Mouse (Mus musculus) embryonic stem cell, embryonic (primary cell): Measurements from ENCODE around the gene Ntn5.
"Not testable (repeated sequence)": the region's sequence is repeated elsewhere in the genome, so short reads cannot be mapped to it uniquely, and the experiment has no call there.

Experiments
- CTCF ChIA-PET, 4 experiments: fragments of 300-600 bp in 2 of 4; fragments of 350-600 bp in 2 of 4; sonication (Branson Sonifier 250); formaldehyde crosslinking; loops; one replicate each; lab custom pipeline; 2022; ENCODE audit warnings: inconsistent platforms in 2 of 4; lab: Charles Lee
- POLR2A ChIA-PET, 4 experiments: fragments of 300-600 bp in 2 of 4; fragments of 350-600 bp in 2 of 4; sonication (Branson Sonifier 250); formaldehyde crosslinking; loops; one replicate each; lab custom pipeline; 2022; ENCODE audit warnings: antibody characterized with exemption in 4 of 4, inconsistent platforms in 1 of 4; lab: Charles Lee

The Ntn5 gene

DNA sequence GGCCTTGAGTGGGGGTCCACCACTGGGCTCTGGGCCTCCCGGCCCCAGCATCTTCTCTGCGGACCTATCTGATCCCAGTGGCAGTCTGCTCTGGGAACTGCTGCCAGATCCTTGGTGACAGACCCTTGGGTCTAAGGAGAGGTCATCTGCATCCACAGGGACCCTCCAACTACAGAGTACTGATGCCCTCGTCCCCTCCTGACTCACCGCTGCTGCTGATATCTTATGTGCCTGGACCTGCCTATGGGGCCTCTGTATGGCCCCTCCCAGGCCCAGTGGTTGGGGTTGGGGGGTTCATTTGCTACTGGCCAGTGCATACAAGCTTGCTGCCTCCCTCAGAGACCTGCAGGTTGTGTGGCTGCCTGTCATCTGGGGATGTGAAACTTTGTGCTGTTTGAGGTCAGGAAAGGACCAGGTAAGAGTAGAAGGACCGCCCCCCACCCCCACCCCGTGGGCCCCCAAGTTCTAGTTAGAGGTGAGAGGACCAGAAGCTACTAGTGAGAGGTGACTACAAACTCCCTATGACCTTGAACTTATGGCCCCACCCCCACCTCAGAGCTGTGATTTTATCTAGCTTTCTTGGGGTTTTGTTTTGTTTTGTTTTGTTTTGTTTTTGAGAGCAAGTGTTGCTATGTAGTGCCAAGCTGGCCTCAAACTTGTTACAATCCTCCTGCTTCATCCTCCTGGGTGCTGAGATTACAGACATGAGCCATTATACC lies 38.8 kb upstream of the Ntn5 start:
- CTCF ChIA-PET, result interaction anchor here in 3 of 4 experiments (0.6 to 3.6 kb wide), 7 partner anchors 12 to 155 kb away, joined by 3 to 33 read pairs (median 7); partner anchors contain the start of gene Ntn5 (in 1 of the 3)
- POLR2A ChIA-PET, result interaction anchor here (0.5 to 6.6 kb wide), 55 partner anchors 8 to 620 kb away, joined by 3 to 71 read pairs (median 7); partner anchors contain the start of genes Rasip1 (in 3 of the 4), Fut1 (in 2 of the 4), Fut2 (in 2 of the 4) and Sphk2 (in 2 of the 4)

DNA sequence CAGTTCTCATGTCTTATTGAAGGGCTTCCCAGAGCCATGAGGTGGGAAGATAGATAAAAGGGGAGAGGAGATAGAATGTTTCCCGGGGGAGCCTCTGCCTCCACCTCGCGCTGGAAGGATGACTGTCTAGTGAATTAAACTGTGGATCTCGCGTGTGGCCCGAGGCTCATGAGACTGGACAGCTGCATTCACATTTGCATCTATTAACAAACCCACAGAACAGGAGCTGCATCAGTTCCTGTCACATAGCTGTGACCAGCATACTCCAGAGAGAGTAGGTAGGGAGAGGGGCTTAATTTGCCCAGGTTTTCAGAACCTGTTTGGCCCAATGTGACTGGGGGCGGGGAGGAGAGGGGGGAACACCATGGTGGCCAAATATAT lies 38.2 kb upstream of the Ntn5 start:
- CTCF ChIA-PET, result interaction anchor here in 1 of 4 experiments (0.6 to 3.6 kb wide), 3 partner anchors 38 to 155 kb away, joined by 3 to 33 read pairs (median 4); partner anchors contain the start of gene Ntn5

DNA sequence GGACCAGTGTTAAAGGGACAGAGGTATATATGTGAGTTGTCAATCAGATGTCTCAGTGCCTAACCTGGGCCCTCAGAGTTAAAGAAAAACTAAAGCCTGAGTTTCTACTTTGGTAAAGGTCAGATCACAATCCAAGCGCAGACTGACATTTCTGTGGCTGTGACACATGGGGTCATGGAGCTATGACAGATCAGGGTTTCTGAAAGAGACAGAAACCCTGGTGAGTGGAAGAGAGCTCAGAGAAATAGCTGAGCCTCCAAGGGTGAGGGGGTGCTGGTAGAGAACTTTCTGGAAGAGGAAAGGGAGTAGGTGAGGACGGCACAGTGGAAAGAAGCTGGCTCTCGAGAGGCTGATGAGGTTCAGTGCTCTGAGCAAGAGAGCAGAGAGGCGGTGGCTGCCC lies 37.2 kb upstream of the Ntn5 start:
- ChIA-PET CTCF (interaction anchor here in 2 of 4 experiments (0.6 to 1.3 kb wide), 3 partner anchors 19 to 492 kb away, joined by 3 read pairs; partner anchors contain the start of genes Aldh16a1 (in 1 of the 2) and Fut2 (in 1 of the 2)), POLR2A (interaction anchor here in 3 of 4 experiments (0.6 to 6.6 kb wide), 13 partner anchors 8 to 286 kb away, joined by 3 to 71 read pairs (median 3); partner anchors contain the start of genes Ftl1 (in 2 of the 3) and Rasip1 (in 1 of the 3))

More for the DNA sequence above, 38.2 kb upstream of the Ntn5 start:
- POLR2A ChIA-PET, result interaction anchor here in 3 of 4 experiments (0.6 to 6.6 kb wide), 23 partner anchors 9 to 620 kb away, joined by 3 to 71 read pairs (median 6); partner anchors contain the start of genes Fut1 (in 2 of the 3), Fut2 (in 2 of the 3), Rasip1 (in 2 of the 3) and Bcat2 (in 1 of the 3)

DNA sequence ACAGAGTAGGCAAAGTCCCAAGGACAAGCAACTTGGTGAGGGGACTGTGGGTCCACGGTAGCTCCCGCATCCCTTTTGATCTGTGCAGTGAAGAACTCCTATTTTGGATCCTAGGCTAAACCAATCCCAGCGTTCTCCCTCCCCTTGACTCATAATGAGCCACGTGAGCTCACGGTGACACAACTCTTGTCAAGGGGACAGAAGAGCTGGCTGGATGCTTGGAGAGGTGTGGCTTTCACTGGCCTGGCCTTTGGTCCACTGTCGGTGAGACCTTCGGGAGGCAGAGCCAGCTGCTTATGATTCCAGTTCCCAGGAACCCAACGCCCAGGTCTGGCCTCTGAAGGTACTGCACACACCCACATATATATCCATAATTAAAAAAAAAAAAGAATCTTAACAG lies 34.5 kb upstream of the Ntn5 start:
- POLR2A ChIA-PET, result interaction anchor here in 2 of 4 experiments (0.6 to 1.7 kb wide), 4 partner anchors 11 to 139 kb away, joined by 3 to 9 read pairs (median 3); partner anchors contain the start of gene Nucb1 (in 1 of the 2)
- CTCF ChIA-PET, result interaction anchor here in 2 of 4 experiments (0.5 to 1.4 kb wide), 2 partner anchors 16 to 941 kb away, joined by 4 to 6 read pairs; partner anchors contain the start of gene Fut2 (in 1 of the 2)

DNA sequence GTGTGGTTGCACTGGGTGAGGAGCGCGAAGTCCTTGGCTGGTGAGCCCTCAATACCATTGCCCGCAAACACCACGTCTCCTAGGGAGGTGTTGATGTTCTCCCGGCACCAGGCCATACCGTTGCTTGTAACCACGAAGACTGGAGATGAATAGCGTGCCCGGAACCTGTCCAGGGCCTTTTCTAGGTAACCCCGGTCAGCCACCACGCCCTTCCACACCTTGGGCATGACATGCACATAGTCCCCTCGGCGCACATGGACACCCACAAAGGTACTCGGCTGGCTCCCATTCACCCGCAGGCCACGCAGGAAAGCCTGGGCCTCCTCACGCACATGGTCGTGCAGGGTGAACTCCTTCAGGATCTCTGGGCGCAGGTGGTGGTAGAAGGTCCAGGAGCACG lies 33.3 kb upstream of the Ntn5 start:
- CTCF ChIA-PET, result interaction anchor here in 1 of 4 experiments (1.2 kb wide), 1 partner anchor 18 kb away, joined by 3 read pairs; no protein-coding TSS in a partner anchor

DNA sequence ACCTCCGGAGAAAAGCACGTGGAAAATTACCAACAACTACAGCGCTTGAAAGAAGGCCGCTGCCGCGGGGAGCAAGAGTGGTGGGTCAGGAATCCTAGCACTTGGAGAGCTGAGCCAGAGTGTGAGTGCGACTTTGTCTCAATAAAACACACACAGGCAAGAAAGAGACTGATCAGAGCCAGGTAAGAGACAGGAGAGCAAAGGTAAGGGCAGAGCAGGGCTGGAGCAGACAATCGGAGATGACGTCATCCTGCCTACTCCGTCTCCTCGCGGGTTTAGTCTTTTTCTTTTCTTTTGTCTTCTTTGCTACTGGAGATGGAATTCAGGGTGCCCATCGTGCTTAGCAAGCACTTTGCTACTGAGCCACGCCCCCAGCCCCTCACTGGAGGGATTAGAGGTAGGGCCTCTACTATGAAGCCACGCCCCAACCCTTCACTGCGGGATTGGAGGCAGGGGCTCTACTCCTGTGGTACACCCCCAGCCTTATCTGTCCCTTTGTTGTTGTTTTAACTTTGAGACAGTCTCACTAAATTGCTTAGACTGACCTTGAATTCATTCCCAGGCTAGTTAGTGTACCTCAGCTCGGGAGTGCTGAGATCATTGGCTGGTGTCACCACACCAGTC lies 29.3 kb upstream of the Ntn5 start:
- CTCF ChIA-PET, result interaction anchor here in 3 of 4 experiments (0.5 to 1.8 kb wide), 4 partner anchors 14 to 1114 kb away, joined by 3 to 10 read pairs (median 5); no protein-coding TSS in a partner anchor
- POLR2A ChIA-PET, result interaction anchor here (0.5 to 4.7 kb wide), 16 partner anchors 10 to 195 kb away, joined by 3 to 45 read pairs (median 4); partner anchors contain the start of genes Fut2 (in 3 of the 4), Ftl1 (in 1 of the 4), Plekha4 (in 1 of the 4) and Ppp1r15a (in 1 of the 4)

More for the DNA sequence above, 33.3 kb upstream of the Ntn5 start:
- POLR2A ChIA-PET, result not testable (repeated sequence)

DNA sequence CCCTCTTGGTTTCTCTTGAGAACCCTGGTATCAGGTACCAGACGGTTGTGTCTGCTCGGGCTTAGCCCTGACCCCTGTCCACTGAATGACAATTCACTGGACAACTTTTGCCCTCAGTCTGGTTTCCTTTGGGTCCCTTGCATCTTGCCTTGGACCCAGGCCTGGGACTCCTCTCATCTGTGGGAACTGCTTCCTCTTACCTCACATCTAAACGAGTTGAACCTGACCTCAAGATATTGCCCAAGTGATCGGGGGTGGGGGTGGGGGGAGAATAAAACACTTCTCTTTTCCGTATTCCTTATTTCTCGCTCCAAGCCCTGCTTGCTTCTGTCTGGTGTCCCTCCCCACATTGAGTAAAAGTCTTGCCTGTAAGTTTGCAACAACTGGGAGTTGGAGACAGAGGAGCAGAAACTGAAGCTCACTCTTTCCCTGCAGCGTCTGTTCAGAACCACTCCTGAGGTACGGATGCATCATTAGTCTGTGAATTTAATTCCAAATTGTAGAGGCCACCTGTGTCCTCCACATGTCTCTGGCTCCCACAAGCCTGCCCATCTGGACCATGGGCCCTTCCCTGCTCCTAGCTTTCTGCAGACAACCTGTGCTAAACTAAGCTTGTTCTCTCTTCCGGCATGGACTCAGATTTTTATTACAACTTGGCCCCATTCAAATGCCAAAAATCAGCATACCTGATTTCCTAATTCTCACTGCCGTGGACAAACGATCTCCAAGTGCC lies 22.9 kb upstream of the Ntn5 start:
- CTCF ChIA-PET, result no interaction called here
- POLR2A ChIA-PET, result interaction anchor here in 2 of 4 experiments (1.0 to 1.6 kb wide), 4 partner anchors 17 to 201 kb away, joined by 3 to 5 read pairs (median 4); partner anchors contain the start of gene Ftl1 (in 1 of the 2)

DNA sequence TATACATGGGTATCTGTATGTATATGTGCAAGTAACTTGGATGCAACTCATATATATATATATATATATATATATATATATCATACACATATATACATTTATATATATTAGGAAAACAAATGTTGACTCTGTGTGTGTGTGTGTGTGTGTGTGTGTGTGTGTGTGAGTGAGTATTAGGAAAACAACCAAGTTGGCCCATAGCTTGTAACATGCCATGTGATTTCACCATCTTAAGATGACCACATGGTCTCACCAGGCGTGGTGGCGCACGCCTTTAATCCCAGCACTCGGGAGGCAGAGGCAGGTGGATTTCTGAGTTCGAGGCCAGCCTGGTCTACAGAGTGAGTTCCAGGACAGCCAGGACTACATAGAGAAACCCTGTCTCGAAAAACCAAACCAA lies 22.1 kb upstream of the Ntn5 start:
- ChIA-PET CTCF (interaction anchor here in 1 of 4 experiments (0.6 kb wide), 1 partner anchor 212 kb away, joined by 3 read pairs; no protein-coding TSS in a partner anchor), POLR2A (interaction anchor here in 2 of 4 experiments (1.0 to 5.0 kb wide), 6 partner anchors 8 to 202 kb away, joined by 3 to 34 read pairs (median 5); partner anchors contain the start of gene Ftl1 (in 1 of the 2))

DNA sequence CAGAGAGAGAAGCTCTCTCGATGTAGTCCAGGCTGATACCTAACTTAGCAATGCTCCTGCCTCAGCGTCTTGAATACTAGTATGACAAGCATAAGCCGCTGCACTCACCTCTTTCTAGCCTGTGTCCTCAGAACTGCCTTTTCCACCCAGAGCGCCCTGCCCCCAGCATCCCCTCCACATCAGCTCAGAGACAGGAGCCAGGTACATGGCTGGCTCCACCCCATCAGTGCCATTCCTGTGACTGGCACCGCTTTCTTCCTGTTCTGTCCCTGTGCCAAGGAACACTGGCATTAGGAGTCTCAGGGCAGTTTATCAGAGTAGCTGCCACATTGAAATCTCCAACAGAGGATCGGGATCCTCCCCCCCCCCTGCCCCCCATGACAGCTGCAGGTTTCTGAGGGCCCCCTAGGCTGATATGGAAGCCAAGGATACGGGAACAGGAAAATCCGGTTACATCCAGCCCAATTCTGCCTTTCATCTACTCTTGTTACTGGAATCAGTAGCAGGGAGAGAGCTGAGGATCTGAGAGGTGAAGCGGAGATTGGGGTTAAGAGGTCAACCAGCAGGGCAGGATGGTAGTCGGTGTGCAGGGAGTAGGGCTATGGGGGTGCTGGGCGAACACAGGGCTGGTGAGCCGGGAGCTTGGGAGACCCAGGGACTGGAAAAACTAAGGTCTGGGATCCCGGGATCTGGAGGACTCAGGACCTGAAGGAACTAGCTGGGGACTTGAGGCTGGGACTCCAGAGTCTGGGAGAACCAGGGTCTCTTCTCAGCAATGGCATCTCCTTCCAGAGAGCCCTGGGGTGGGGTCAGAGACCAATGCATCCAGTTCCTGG lies 18.3 kb upstream of the Ntn5 start:
- ChIA-PET POLR2A (interaction anchor here (0.6 to 5.0 kb wide), 42 partner anchors 9 to 218 kb away, joined by 3 to 34 read pairs (median 4); partner anchors contain the start of genes Ntn5 (in 2 of the 4), Sphk2 (in 2 of the 4), Fam83e (in 1 of the 4) and Ftl1 (in 1 of the 4)), CTCF (interaction anchor here (0.5 to 3.2 kb wide), 15 partner anchors 12 to 1994 kb away, joined by 3 to 20 read pairs (median 3); partner anchors contain the start of gene Ntn5 (in 2 of the 4))

DNA sequence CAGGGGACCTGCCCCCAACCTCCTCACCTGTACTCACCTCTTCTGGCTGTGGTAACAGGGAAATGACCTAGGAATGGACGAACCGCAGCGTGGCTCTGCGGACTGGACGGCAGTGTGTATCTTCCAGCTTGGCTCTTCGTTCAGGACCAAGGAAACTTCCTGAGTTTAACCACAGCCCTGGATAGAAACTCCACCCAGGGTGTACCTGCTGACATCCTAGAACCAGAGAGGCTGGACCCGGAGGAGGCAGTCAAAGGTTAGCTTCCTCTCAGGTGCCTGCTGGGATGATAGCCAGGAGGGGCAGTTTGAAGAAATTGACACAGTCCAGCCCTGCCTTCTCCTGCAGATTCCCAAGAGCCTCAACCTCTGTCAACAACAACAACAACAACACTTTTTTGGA lies 17.7 kb upstream of the Ntn5 start, which contains the start of gene Fut2:
TSS of gene Fut2 (minus strand) at position 234 of the 400 bp plus-strand sequence.
- ChIA-PET POLR2A (interaction anchor here (0.6 to 5.0 kb wide), 27 partner anchors 8 to 206 kb away, joined by 3 to 34 read pairs (median 5); partner anchors contain the start of genes Ntn5 (in 2 of the 4), Sphk2 (in 2 of the 4), Ftl1 (in 1 of the 4) and Sec1 (in 1 of the 4)), CTCF (interaction anchor here in 2 of 4 experiments (0.6 to 3.2 kb wide), 9 partner anchors 11 to 1995 kb away, joined by 3 to 20 read pairs (median 3); partner anchors contain the start of gene Ntn5 (in 1 of the 2))

DNA sequence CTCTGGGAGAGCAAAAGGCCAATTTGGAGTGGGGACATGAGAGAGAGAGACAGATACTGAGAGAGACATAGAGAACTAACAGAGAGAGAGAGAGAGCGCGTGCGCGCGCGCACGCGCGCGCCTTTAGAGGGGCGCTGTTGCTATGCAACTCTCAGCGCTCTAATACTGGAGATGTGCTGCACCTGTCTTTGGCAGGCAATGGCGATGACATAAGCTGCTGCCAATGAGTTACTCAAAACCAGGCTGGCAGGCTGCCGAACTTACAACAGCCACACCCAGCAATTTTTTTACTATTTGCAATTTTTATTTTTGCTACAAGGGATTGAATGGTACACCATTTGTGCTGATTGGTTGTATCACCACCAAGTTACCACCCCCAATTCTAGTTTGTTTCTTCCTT lies 16.1 kb upstream of the Ntn5 start:
- ChIA-PET CTCF (interaction anchor here in 2 of 4 experiments (1.1 to 2.2 kb wide), 4 partner anchors 17 to 219 kb away, joined by 3 to 6 read pairs (median 4); partner anchors contain the start of gene Fut1 (in 1 of the 2)), POLR2A (interaction anchor here in 2 of 4 experiments (0.7 to 3.0 kb wide), 5 partner anchors 15 to 124 kb away, joined by 3 to 10 read pairs (median 4); partner anchors contain the start of gene Sphk2 (in 1 of the 2))

DNA sequence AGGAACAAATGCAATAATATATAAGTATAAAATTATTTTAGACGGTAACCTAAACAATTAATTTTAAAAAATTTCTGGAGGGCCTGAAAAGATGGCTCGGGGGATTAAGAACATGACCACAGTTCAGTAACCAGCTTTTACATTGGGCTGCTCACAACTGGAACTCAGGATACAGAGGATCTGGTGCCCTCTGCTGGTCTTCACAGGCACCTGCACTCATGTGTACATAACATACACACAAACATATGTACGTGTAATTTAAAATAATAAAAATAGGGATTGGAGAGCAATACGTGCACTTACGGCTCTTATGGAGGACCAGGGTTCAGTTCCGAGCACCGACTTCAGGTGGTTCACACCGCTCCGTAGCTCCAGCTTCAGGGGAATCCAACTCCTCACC lies 14.9 kb upstream of the Ntn5 start:
- CTCF ChIA-PET, result interaction anchor here (0.6 to 3.6 kb wide), 38 partner anchors 9 to 902 kb away, joined by 3 to 21 read pairs (median 4); partner anchors contain the start of genes Ntn5 (in 2 of the 4) and Fut1 (in 1 of the 4)
- POLR2A ChIA-PET, result interaction anchor here in 3 of 4 experiments (0.5 to 2.2 kb wide), 12 partner anchors 13 to 699 kb away, joined by 3 to 13 read pairs (median 4); partner anchors contain the start of genes Ntn5 (in 1 of the 3) and Snrnp70 (in 1 of the 3)

DNA sequence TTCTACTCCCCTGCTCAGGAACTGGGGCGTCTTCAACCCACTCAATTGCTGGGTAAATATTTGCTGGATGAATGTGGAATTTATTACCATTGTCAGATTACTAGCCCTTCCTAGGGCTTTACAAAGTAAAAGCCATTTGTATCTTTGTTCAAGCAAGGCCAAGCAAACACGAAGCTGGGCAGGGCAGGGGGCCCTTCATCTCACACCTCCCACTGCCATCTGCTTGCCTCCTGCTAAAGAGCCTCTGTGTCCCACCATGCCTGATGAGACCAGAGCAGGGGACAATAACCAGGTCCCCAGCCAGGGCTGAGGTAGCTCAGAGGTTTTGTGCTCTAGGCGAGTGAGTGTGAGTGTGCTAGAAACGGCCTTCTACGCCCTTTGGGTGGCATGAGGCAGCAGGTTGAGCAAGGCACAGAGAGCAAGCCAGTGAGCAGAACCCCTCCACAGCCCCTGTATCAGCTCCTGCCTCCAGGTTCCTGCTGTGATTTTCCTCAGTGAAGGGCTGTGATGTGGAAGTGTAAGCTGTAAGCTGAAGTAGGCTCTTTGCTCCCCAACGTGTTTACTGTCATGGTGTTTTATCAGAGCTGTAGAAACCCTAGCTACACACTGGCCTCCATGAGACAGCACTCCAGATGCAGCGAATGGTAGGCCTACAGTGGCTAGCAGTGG lies 6.1 kb upstream of the Ntn5 start:
- POLR2A ChIA-PET, result interaction anchor here in 3 of 4 experiments (0.6 to 2.2 kb wide), 6 partner anchors 12 to 108 kb away, joined by 3 to 9 read pairs (median 3); partner anchors contain the start of genes Fut2 (in 2 of the 3) and Sphk2 (in 1 of the 3)
- CTCF ChIA-PET, result interaction anchor here in 2 of 4 experiments (0.6 to 1.3 kb wide), 4 partner anchors 9 to 82 kb away, joined by 3 to 6 read pairs (median 3); partner anchors contain the start of gene Fut2 (in 1 of the 2)

DNA sequence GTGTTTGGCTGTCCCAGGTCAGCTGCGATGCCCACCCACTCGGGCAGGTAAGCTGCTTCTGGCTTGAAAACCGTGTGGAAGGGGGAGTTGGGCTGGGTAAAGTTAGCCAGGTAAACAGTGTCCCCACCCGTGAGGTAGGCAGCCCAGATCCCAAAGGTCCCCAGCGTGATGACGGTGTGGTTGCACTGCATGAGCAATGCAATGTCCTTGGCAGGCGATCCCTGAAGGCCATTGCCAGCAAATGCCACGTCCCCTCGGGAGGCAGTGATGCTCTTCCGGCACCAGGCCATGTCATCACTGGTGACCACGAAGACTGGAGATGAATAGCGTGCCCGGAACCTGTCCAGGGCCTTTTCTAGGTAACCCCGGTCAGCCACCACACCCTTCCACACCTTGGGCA lies 5.3 kb upstream of the Ntn5 start:
- POLR2A ChIA-PET, result interaction anchor here in 2 of 4 experiments (0.9 to 2.2 kb wide), 3 partner anchors 13 to 39 kb away, joined by 3 to 9 read pairs (median 5); partner anchors contain the start of genes Fut2 (in 1 of the 2) and Sphk2 (in 1 of the 2)
- CTCF ChIA-PET, result interaction anchor here in 1 of 4 experiments (0.9 to 1.3 kb wide), 2 partner anchors 10 to 83 kb away, joined by 3 to 6 read pairs; no protein-coding TSS in a partner anchor
